Mouse (Mus musculus) left cerebral cortex, adult 2 months (tissue): ENCODE measurements around the gene Gmeb2. TPM values are rescaled to one million over a fixed set of nuclear protein-coding genes. Genes with fewer than 3 reads are reported as not detected.
A peak's percentile ranks its signal among the peaks of the same experiment; 100 is the strongest.

Experiments used
- DNase-seq, 2 experiments: peaks; one replicate each; pipeline ENCODE4 v3.0.0; 2021 to 2022; ENCODE audit warnings: low spot score in 2 of 2, mixed read lengths in 1 of 2; ENCODE audit errors: extremely low spot score in 1 of 2
- H3K27ac ChIP-seq: fragments of 200-600 bp; 2 replicates; pipeline ENCODE4 v1.8.1; 2022
- H3K4me3 ChIP-seq: fragments of 200-600 bp; 2 replicates; pipeline ENCODE4 v1.8.1; 2022
- CTCF ChIP-seq: fragments of 200-600 bp; IDR thresholded peaks from 2 replicates; pipeline ENCODE4 v1.8.1; 2022; ENCODE audit warnings: antibody characterized with exemption, mild to moderate bottlenecking, moderate library complexity
- intact Hi-C: fragments of 180-260 bp; cut with DNase I; formaldehyde crosslinking; loops from one replicate; pipeline ENCODE4 v1.15.1; 2025
- total RNA-seq, 2 experiments: library from RNA; stranded (reverse); gene quantifications; 2 replicates each; pipeline ENCODE4 v1.2.3; 2021

The Gmeb2 gene
- total RNA-seq, 2 experiments from 2014 or later, result 27.1 to 27.3 TPM

GRCm38 (mm10) chr2:181272092-181272491 is 15.7 kb downstream of the Gmeb2 start:
- intact Hi-C loops, result loop anchor here (5.0 kb wide), 1 partner anchor 85 kb away; the partner anchor contains the start of gene Ppdpf
- no peak for DNase-seq
- no peak overlapping the region for H3K4me3 ChIP-seq
- no peak overlapping the region for H3K27ac ChIP-seq
- TF ChIP-seq CTCF, result no peak

GRCm38 (mm10) chr2:181266839-181267238 is 21.0 kb downstream of the Gmeb2 start:
- no peak overlapping the region for H3K27ac ChIP-seq
- DNase-seq, result no peak
- H3K4me3 ChIP-seq, result no peak overlapping the region
- no peak for TF ChIP-seq CTCF
- intact Hi-C loops, result no loop called here

- TF ChIP-seq CTCF, result no peak
- DNase-seq, result no peak
- Histone ChIP-seq H3K4me3 (no peak overlapping the region), H3K27ac (no peak overlapping the region)
- intact Hi-C loops, result no loop called here
Measured at GRCm38 (mm10) chr2:181253248-181253647, 34.6 kb downstream of the Gmeb2 start.

GRCm38 (mm10) chr2:181251841-181252240 is 36.0 kb downstream of the Gmeb2 start:
- intact Hi-C loops, result no loop called here

GRCm38 (mm10) chr2:181249217-181249616 is 38.6 kb downstream of the Gmeb2 start:
- no peak for TF ChIP-seq CTCF

More at GRCm38 (mm10) chr2:181251841-181252240, 36.0 kb downstream of the Gmeb2 start:
- DNase-seq, result no peak
- Histone ChIP-seq H3K27ac (no peak overlapping the region), H3K4me3 (no peak overlapping the region)
- TF ChIP-seq CTCF, result no peak

GRCm38 (mm10) chr2:181245031-181245430 is 42.8 kb downstream of the Gmeb2 start:
- intact Hi-C loops, result no loop called here
- DNase-seq, result no peak
- no peak overlapping the region for H3K4me3 ChIP-seq

More at GRCm38 (mm10) chr2:181249217-181249616, 38.6 kb downstream of the Gmeb2 start:
- intact Hi-C loops, result no loop called here
- no peak for DNase-seq
- H3K27ac ChIP-seq, result no peak overlapping the region
- H3K4me3 ChIP-seq, result no peak overlapping the region

GRCm38 (mm10) chr2:181243706-181244394 is 44.0 kb downstream of the Gmeb2 start:
- Histone ChIP-seq H3K4me3 (no peak overlapping the region), H3K27ac (no peak overlapping the region)
- no peak for TF ChIP-seq CTCF
- no peak for DNase-seq
- intact Hi-C loops, result no loop called here

More at GRCm38 (mm10) chr2:181245031-181245430, 42.8 kb downstream of the Gmeb2 start:
- no peak overlapping the region for H3K27ac ChIP-seq
- TF ChIP-seq CTCF, result no peak

GRCm38 (mm10) chr2:181242314-181242665 is 45.5 kb downstream of the Gmeb2 start:
- no peak for DNase-seq
- TF ChIP-seq CTCF, result no peak
- intact Hi-C loops, result no loop called here
- Histone ChIP-seq H3K4me3 (no peak overlapping the region), H3K27ac (no peak overlapping the region)

- 0 out of 2 replicates have a peak within 1 kb of the TSS, but pooled peaks have one; percentile 51 for H3K27ac ChIP-seq
- no peak for TF ChIP-seq CTCF
- intact Hi-C loops, result no loop called here
- no peak for DNase-seq
- peak within 1 kb of the TSS; percentile 41 for H3K4me3 ChIP-seq
Measured at GRCm38 (mm10) chr2:181241602-181242313, 46.1 kb downstream of the Gmeb2 start, which contains the start of gene Helz2. Gene Helz2 (minus strand): TSS chr2:181242027.

GRCm38 (mm10) chr2:181240806-181241440 is 46.9 kb downstream of the Gmeb2 start:
- no peak for TF ChIP-seq CTCF

GRCm38 (mm10) chr2:181239261-181239660 is 48.6 kb downstream of the Gmeb2 start:
- DNase-seq, result no peak
- Histone ChIP-seq H3K4me3 (no peak overlapping the region), H3K27ac (no peak overlapping the region)
- intact Hi-C loops, result no loop called here
- no peak for TF ChIP-seq CTCF

More at GRCm38 (mm10) chr2:181240806-181241440, 46.9 kb downstream of the Gmeb2 start:
- intact Hi-C loops, result no loop called here
- Histone ChIP-seq H3K27ac (no peak overlapping the region), H3K4me3 (no peak overlapping the region)
- no peak for DNase-seq

- Histone ChIP-seq H3K4me3 (no peak overlapping the region), H3K27ac (no peak overlapping the region)
- TF ChIP-seq CTCF, result no peak
- DNase-seq, result no peak
- intact Hi-C loops, result no loop called here
Measured at GRCm38 (mm10) chr2:181238861-181239260, 49.0 kb downstream of the Gmeb2 start.
